Mouse (Mus musculus) limb, embryonic 15.5 days (tissue): ENCODE results near the gene Ear6. TPM values are rescaled to one million over a fixed set of nuclear protein-coding genes. Genes with fewer than 3 reads are reported as not detected.

Experiments used
- ATAC-seq: fragments of 200-750 bp; cut with Nextera tagmentation; 2 replicates; pipeline ENCODE4 v1.8.0; 2017; ENCODE audit warnings: low read depth, moderate TSS enrichment; ENCODE audit not compliant: insufficient number of reproducible peaks, low FRiP score, low TSS enrichment
- H3K27ac ChIP-seq: fragments of 300-500 bp; sonication (generic); 2 replicates; pipeline ENCODE4 v1.5.1; 2015; ENCODE audit warnings: moderate library complexity, mild to moderate bottlenecking, inconsistent platforms
- H3K27me3 ChIP-seq: fragments of 300-500 bp; sonication (generic); 2 replicates; pipeline ENCODE4 v1.6.1; 2015; ENCODE audit warnings: inconsistent platforms
- H3K36me3 ChIP-seq: fragments of 300-500 bp; sonication (generic); 2 replicates; pipeline ENCODE4 v1.6.1; 2015; ENCODE audit warnings: inconsistent platforms
- H3K4me1 ChIP-seq: fragments of 300-500 bp; sonication (generic); 2 replicates; pipeline ENCODE4 v1.6.1; 2015; ENCODE audit warnings: inconsistent platforms
- H3K4me2 ChIP-seq: fragments of 300-500 bp; sonication (generic); 2 replicates; pipeline ENCODE4 v1.6.1; 2015; ENCODE audit warnings: mild to moderate bottlenecking, inconsistent platforms
- H3K4me3 ChIP-seq: fragments of 300-500 bp; sonication (generic); 2 replicates; pipeline ENCODE4 v1.5.1; 2015; ENCODE audit warnings: mild to moderate bottlenecking, inconsistent platforms
- H3K9ac ChIP-seq: fragments of 300-500 bp; sonication (generic); 2 replicates; pipeline ENCODE4 v1.6.1; 2015; ENCODE audit warnings: inconsistent platforms
- H3K9me3 ChIP-seq: fragments of 300-500 bp; sonication (generic); 2 replicates; pipeline ENCODE4 v1.6.1; 2016; ENCODE audit warnings: inconsistent platforms
- WGBS: fragments of 180-500 bp; shearing (Covaris S2); methylation state at CpG from one replicate; pipeline ENCODE4 v1.1.7; 2015; 5-methylcytosine and 5-hydroxymethylcytosine counted together
- polyA plus RNA-seq: library from polyadenylated mRNA; unstranded; fragments of >200 nt; fragmentation: Nextera tagmentation; extraction: Ambion mirVana; gene quantifications from 2 replicates; pipeline ENCODE4 v1.2.1, GENCODE M21; 2015

Ear6 gene
- polyA plus RNA-seq, 1 experiment from 2014 or later: not detected

GRCm38 (mm10) chr14:51871741-51872140 lies 18.2 kb downstream of the Ear6 start:
- 74% methylated on average over 9 of the region's 9 CpGs for WGBS
- H3K9ac ChIP-seq: no peak overlapping the region
- no peak for ATAC-seq
- no peaks in the 10 kb centered on the region for H3K4me1 ChIP-seq
- no peaks in the 10 kb centered on the region for H3K36me3 ChIP-seq
- H3K9me3 ChIP-seq: no peaks in the 10 kb centered on the region
- H3K4me2 ChIP-seq: no peak overlapping the region
- H3K27ac ChIP-seq: no peak overlapping the region
- no peak overlapping the region for H3K4me3 ChIP-seq
- H3K27me3 ChIP-seq: no peaks in the 10 kb centered on the region

GRCm38 (mm10) chr14:51877517-51877916 lies 24.0 kb downstream of the Ear6 start:
- 80% methylated on average over 3 of the region's 3 CpGs for WGBS
- ATAC-seq: no peak
- no peaks in the 10 kb centered on the region for H3K9me3 ChIP-seq
- H3K27me3 ChIP-seq: no peaks in the 10 kb centered on the region
- no peak overlapping the region for H3K9ac ChIP-seq
- H3K36me3 ChIP-seq: no peaks in the 10 kb centered on the region
- H3K4me3 ChIP-seq: no peak overlapping the region
- no peaks in the 10 kb centered on the region for H3K4me1 ChIP-seq
- H3K4me2 ChIP-seq: no peak overlapping the region
- no peak overlapping the region for H3K27ac ChIP-seq

- no peak; the same call in 1 of the 2 replicates for ATAC-seq
- Histone ChIP-seq H3K9ac (no peak overlapping the region), H3K4me1 (peaks cover 8% of the 10 kb centered on the region; the same call in 1 of the 2 replicates), H3K9me3 (no peaks in the 10 kb centered on the region), H3K36me3 (peaks cover 20% of the 10 kb centered on the region), H3K4me3 (peak overlapping the region; percentile 79), H3K27me3 (no peaks in the 10 kb centered on the region), H3K27ac (peak overlapping the region; percentile 76), H3K4me2 (peak overlapping the region; percentile 86)
- WGBS: 0% methylated on average over 4 of the region's 4 CpGs
These were observed 30.1 kb downstream of the Ear6 start for GRCm38 (mm10) chr14:51883527-51884030.

- 0 out of 2 replicates have a peak, but pooled peaks have one; percentile 18 for ATAC-seq
- Histone ChIP-seq H3K27me3 (no peaks in the 10 kb centered on the region), H3K4me2 (peak overlapping the region; percentile 86), H3K9ac (no peak overlapping the region), H3K36me3 (peaks cover 25% of the 10 kb centered on the region), H3K4me1 (peaks cover 8% of the 10 kb centered on the region; the same call in 1 of the 2 replicates), H3K27ac (peak overlapping the region; percentile 76), H3K4me3 (peak overlapping the region; percentile 79), H3K9me3 (no peaks in the 10 kb centered on the region)
- WGBS: 1% methylated on average over 14 of the region's 14 CpGs
These were observed 30.6 kb downstream of the Ear6 start for GRCm38 (mm10) chr14:51884031-51884544.

GRCm38 (mm10) chr14:51884598-51885331 lies 31.3 kb downstream of the Ear6 start, which contains the start of gene Mettl17:
Gene Mettl17 (plus strand): TSS chr14:51884842.
- peak within 1 kb of the TSS; percentile 61 for H3K9ac ChIP-seq
- H3K4me3 ChIP-seq: peak within 1 kb of the TSS; percentile 79
- no peaks in the 10 kb centered on the region for H3K9me3 ChIP-seq
- H3K4me2 ChIP-seq: peak within 1 kb of the TSS; percentile 86
- ATAC-seq: peak; percentile 97
- WGBS: under 1% methylated on average over 43 of the region's 43 CpGs
- H3K27me3 ChIP-seq: no peaks in the 10 kb centered on the region
- H3K27ac ChIP-seq: peak within 1 kb of the TSS; percentile 77
- peaks cover 8% of the 10 kb centered on the region; the same call in 1 of the 2 replicates for H3K4me1 ChIP-seq
- peaks cover 32% of the 10 kb centered on the region for H3K36me3 ChIP-seq

GRCm38 (mm10) chr14:51886051-51886450 lies 32.6 kb downstream of the Ear6 start:
- Histone ChIP-seq H3K4me3 (peak overlapping the region; percentile 79), H3K36me3 (peaks cover 45% of the 10 kb centered on the region), H3K27me3 (no peaks in the 10 kb centered on the region), H3K4me1 (peaks cover 8% of the 10 kb centered on the region; the same call in 1 of the 2 replicates), H3K9me3 (no peaks in the 10 kb centered on the region), H3K27ac (no peak overlapping the region), H3K4me2 (peak overlapping the region; percentile 86; the same call in 1 of the 2 replicates), H3K9ac (no peak overlapping the region)
- WGBS: 65% methylated on average over 6 of the region's 6 CpGs
- ATAC-seq: no peak

- no peak overlapping the region for H3K4me3 ChIP-seq
- no peak for ATAC-seq
- WGBS: 87% methylated on average over 6 of the region's 6 CpGs
- H3K4me2 ChIP-seq: no peak overlapping the region
- no peaks in the 10 kb centered on the region for H3K9me3 ChIP-seq
- H3K9ac ChIP-seq: no peak overlapping the region
- H3K4me1 ChIP-seq: peaks cover 8% of the 10 kb centered on the region; the same call in 1 of the 2 replicates
- H3K27me3 ChIP-seq: no peaks in the 10 kb centered on the region
- H3K27ac ChIP-seq: no peak overlapping the region
- peaks cover 60% of the 10 kb centered on the region for H3K36me3 ChIP-seq
These were observed 36.3 kb downstream of the Ear6 start for GRCm38 (mm10) chr14:51889833-51890232.

GRCm38 (mm10) chr14:51892191-51892939 lies 38.9 kb downstream of the Ear6 start, which contains the start of gene Slc39a2:
Gene Slc39a2 (plus strand): TSS chr14:51892889.
- no peak within 1 kb of the TSS for H3K27ac ChIP-seq
- no peaks in the 10 kb centered on the region for H3K9me3 ChIP-seq
- WGBS: 89% methylated on average over 9 of the region's 9 CpGs
- H3K4me1 ChIP-seq: 0 out of 2 replicates have a peak, but pooled peaks cover 2% of the 10 kb centered on the region
- H3K9ac ChIP-seq: no peak within 1 kb of the TSS
- no peak for ATAC-seq
- H3K36me3 ChIP-seq: peaks cover 53% of the 10 kb centered on the region
- H3K27me3 ChIP-seq: no peaks in the 10 kb centered on the region
- H3K4me2 ChIP-seq: no peak within 1 kb of the TSS
- no peak within 1 kb of the TSS for H3K4me3 ChIP-seq

- H3K9me3 ChIP-seq: no peaks in the 10 kb centered on the region
- H3K4me2 ChIP-seq: no peak overlapping the region
- WGBS: 23% methylated on average over 10 of the region's 10 CpGs
- 0 out of 2 replicates have a peak, but pooled peaks cover 2% of the 10 kb centered on the region for H3K4me1 ChIP-seq
- H3K9ac ChIP-seq: no peak overlapping the region
- peaks cover 44% of the 10 kb centered on the region for H3K36me3 ChIP-seq
- no peak; the same call in 1 of the 2 replicates for ATAC-seq
- H3K27ac ChIP-seq: no peak overlapping the region
- H3K27me3 ChIP-seq: no peaks in the 10 kb centered on the region
- no peak overlapping the region for H3K4me3 ChIP-seq
These were observed 39.7 kb downstream of the Ear6 start for GRCm38 (mm10) chr14:51893094-51893794.

GRCm38 (mm10) chr14:51893809-51894208 lies 40.3 kb downstream of the Ear6 start:
- H3K4me2 ChIP-seq: no peak overlapping the region
- no peaks in the 10 kb centered on the region for H3K27me3 ChIP-seq
- no peak overlapping the region for H3K9ac ChIP-seq
- H3K4me3 ChIP-seq: no peak overlapping the region
- no peak overlapping the region for H3K27ac ChIP-seq
- 0 out of 2 replicates have a peak, but pooled peaks cover 2% of the 10 kb centered on the region for H3K4me1 ChIP-seq
- H3K9me3 ChIP-seq: no peaks in the 10 kb centered on the region
- no peak for ATAC-seq
- 54% methylated on average over 3 of the region's 3 CpGs for WGBS
- H3K36me3 ChIP-seq: peaks cover 39% of the 10 kb centered on the region

GRCm38 (mm10) chr14:51895071-51895470 lies 41.6 kb downstream of the Ear6 start:
- ATAC-seq: no peak
- Histone ChIP-seq H3K4me2 (no peak overlapping the region), H3K9me3 (no peaks in the 10 kb centered on the region), H3K27me3 (no peaks in the 10 kb centered on the region), H3K36me3 (peaks cover 27% of the 10 kb centered on the region), H3K27ac (no peak overlapping the region), H3K4me1 (0 out of 2 replicates have a peak, but pooled peaks cover 2% of the 10 kb centered on the region), H3K4me3 (no peak overlapping the region), H3K9ac (no peak overlapping the region)
- 82% methylated on average over 14 of the region's 14 CpGs for WGBS
